Mouse (Mus musculus): ENCODE measurements around the gene Phox2a. TPM values are rescaled to one million over a fixed set of nuclear protein-coding genes. Genes with fewer than 3 reads are reported as not detected.

Gene Phox2a
- polyA plus RNA-seq (2015; fragmentation: Nextera tagmentation; extraction: Ambion mirVana): 37.8 and 71.4 TPM in 2 replicates

DNA sequence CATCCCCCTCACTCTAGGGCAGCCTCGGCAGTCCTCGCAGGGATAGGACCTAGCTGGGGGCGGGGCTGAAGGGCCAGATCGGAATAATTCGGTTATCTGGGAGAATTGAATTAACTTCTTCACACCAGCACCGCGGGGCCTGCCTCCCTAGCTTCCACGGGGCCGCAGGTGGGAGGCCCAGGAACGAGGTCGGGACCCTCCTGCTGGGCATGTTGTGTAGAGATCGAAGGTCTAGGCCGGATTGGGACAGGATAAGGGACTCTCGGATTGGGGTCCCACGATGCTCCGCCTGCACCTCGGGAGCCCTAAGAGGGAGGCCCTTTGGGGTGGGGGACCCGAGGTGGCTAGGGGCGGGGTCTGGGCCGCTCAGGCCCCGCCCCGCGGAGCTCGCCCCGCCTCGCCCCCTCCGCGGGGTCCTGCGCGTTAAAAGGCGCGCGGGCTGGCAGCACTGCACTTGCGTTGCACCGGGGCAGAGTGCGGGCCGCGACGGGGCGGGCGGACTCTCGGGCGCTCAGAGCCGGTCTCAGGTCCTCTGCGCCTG lies at the start of gene Phox2a:
Gene Phox2a, plus strand, starts transcription at position 453 of the 541 bp plus-strand sequence.

DNA sequence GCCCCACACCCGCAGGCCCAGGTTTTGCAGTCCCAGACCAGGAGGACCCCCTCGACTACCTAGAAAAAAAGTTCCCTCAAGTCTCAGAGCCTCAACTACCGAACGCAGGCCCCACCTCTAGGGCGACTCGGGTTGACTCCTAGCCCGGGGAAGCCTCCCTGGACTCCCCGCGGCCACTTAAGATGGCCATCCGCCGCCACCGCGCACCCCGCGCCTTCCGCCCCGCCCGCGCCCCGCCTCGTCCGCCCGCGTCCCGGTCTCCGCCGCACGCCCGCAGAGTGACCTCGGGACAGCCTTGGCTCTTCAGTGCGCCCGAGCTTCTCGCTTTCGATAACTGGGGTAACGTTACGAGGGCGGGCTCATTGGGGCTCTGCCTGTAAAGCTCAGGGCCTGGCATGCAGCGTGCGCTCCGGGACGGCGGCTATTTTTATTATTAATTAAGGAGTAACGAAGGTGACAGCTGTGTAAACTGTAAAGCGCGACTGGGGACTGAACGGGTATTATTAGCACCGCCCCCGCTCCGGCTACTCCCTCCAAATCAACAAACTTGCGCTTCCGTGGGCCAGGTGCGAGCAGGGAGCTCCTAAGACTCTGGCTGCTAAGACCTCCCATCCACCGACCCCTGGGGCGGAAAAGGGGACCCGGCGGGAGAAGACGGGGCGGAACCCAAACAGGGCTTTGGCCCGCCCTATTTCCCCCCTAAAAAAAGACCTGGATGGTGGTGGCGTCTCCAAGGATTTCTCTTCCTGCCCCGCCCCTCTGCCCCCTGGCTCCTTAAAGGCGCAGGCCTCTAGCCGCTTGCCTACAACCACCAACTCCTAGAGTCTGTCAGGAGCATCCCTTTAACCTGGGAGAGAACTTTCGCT lies 19.7 kb downstream of the Phox2a start, which contains the start of gene Inppl1:
Gene Inppl1, minus strand, starts transcription at position 624 of the 866 bp plus-strand sequence.

DNA sequence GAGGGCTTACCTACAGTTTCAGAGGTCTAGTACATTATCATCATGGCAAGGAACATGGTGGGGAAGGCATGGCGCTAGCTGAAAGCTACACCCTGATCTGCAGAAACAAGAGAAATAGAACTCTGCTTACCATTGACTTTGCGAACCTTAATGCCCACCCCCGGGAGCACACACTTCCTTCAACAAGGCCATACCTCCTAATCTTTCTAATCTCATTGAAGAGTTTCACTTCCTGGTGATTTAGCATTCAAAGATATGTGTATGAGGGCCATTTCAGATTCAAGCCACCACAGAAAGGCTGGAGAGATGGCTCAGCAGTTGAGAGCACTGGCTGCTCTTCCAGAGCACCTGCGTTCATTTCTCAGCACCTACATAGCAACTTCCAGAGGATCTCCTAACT lies 39.0 kb downstream of the Phox2a start, which contains the start of gene Folr2:
Gene Folr2, minus strand, starts transcription at position 101 of the 400 bp plus-strand sequence.

DNA sequence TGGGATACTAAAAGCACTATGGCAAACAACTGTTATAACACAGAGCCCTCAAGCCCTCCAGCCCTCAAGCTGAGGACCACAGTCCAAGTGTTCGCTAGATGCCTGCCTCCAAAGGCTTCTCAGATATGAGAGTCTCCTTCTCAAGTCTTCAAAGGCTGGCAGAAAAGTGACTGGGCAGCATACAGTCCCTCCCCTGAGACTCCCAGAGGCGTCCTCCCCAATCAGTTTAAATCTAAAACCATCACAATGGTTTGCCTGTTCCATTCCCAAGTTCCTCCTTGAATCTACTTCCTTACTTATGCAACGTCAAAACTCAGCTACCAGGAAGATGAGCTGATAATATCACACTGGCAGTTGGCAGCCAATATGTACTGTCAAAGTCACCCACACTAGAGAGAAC lies 45.3 kb downstream of the Phox2a start, which contains the start of gene Anapc15:
Gene Anapc15, plus strand, starts transcription at position 301 of the 400 bp plus-strand sequence.

DNA sequence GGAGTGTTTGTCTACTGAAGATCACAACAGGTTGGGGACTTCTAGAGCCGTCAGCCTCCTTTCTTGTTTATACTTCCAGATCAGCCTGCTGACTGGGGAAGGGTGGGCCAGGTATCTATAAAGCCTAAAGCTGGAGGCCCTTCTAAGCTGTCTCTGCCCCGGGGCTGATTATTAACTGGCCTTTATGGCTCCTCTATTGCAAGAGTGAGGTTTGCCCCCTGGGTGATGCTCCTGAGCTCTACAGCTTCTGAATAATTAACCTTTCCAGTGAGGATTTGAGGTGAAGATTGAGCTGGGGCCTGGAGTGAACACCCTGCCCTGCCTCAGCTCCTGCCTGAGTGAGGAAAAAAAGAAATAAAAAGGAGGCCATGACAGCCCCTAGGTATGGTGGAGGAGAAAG lies 52.5 kb downstream of the Phox2a start, which contains the start of gene Folr1:
Gene Folr1, minus strand, starts transcription at position 160 of the 400 bp plus-strand sequence.

Other genes starting within 250 kb of the Phox2a start
- gene Art2b, start 232.7 kb upstream of the Phox2a start, polyA plus RNA-seq (2015; fragmentation: Nextera tagmentation; extraction: Ambion mirVana): not detected in 2 replicates
- 29.5 and 46.7 TPM in 2 replicates for gene Clpb, start 154.7 kb upstream of the Phox2a start, polyA plus RNA-seq (2015; fragmentation: Nextera tagmentation; extraction: Ambion mirVana)
- gene Inppl1, start 19.9 kb downstream of the Phox2a start, polyA plus RNA-seq (2015; fragmentation: Nextera tagmentation; extraction: Ambion mirVana): 20.2 and 33.4 TPM in 2 replicates
- 9.9 and 11.1 TPM in 2 replicates for gene Folr2, start 38.9 kb downstream of the Phox2a start, polyA plus RNA-seq (2015; fragmentation: Nextera tagmentation; extraction: Ambion mirVana)
- gene Anapc15, start 45.4 kb downstream of the Phox2a start, polyA plus RNA-seq (2015; fragmentation: Nextera tagmentation; extraction: Ambion mirVana): 30.2 and 36.9 TPM in 2 replicates
- 8.2 and 12.2 TPM in 2 replicates for gene Folr1, start 52.5 kb downstream of the Phox2a start, polyA plus RNA-seq (2015; fragmentation: Nextera tagmentation; extraction: Ambion mirVana)
- gene Lamtor1, start 87.6 kb downstream of the Phox2a start, polyA plus RNA-seq (2015; fragmentation: Nextera tagmentation; extraction: Ambion mirVana): 118 and 135 TPM in 2 replicates
- 0.08 TPM in 1 of 2 replicates, not detected in the other for gene Tomt, start 88.0 kb downstream of the Phox2a start, polyA plus RNA-seq (2015; fragmentation: Nextera tagmentation; extraction: Ambion mirVana)
- gene Lrrc51, start 115.6 kb downstream of the Phox2a start, polyA plus RNA-seq (2015; fragmentation: Nextera tagmentation; extraction: Ambion mirVana): 14.3 and 19.7 TPM in 2 replicates
- gene Numa1, start 115.8 kb downstream of the Phox2a start, polyA plus RNA-seq (2015; fragmentation: Nextera tagmentation; extraction: Ambion mirVana): 30.6 and 40.0 TPM in 2 replicates
- 7.5 and 13.6 TPM in 2 replicates for gene Il18bp, start 200.4 kb downstream of the Phox2a start, polyA plus RNA-seq (2015; fragmentation: Nextera tagmentation; extraction: Ambion mirVana)
- 14.0 and 15.6 TPM in 2 replicates for gene Rnf121, start 247.2 kb downstream of the Phox2a start, polyA plus RNA-seq (2015; fragmentation: Nextera tagmentation; extraction: Ambion mirVana)
- 8.7 and 12.5 TPM in 2 replicates for gene Xndc1, start 247.2 kb downstream of the Phox2a start, polyA plus RNA-seq (2015; fragmentation: Nextera tagmentation; extraction: Ambion mirVana)
- 0.35 TPM in 2 replicates for gene Xntrpc, start 247.4 kb downstream of the Phox2a start, polyA plus RNA-seq (2015; fragmentation: Nextera tagmentation; extraction: Ambion mirVana)